Mouse (Mus musculus): ENCODE results near the gene Trpm2. TPM values are rescaled to one million over a fixed set of nuclear protein-coding genes. Genes with fewer than 3 reads are reported as not detected.

Gene Trpm2
- polyA plus RNA-seq (2015; fragmentation: Nextera tagmentation; extraction: Ambion mirVana), result 0.85 and 1.3 TPM in 2 replicates

DNA sequence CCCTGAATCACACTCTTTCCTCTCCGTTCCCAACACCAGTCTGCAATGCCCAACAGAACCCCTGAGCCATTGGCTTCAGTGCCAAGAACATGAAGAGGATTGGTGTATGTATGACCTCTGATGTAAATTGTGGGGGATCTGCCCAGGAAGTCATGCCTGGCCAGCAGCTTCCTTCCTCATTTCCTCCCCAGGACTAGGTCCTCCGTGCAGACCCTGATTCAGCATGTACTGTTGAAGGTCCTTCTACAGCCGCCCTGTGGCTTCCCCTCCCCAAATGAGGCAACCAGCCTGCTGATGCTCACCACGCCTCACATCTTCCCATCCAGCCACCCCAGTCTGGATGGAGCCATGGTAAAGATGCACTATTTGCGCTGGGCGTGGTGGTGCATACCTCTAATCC, at the start of gene Trpm2:
Gene Trpm2, minus strand, starts transcription at position 83 of the 400 bp plus-strand sequence.

GRCm38 (mm10) chr10:78009945-78010293, 39.6 kb upstream of the Trpm2 start, which contains the start of gene Pfkl:
Pfkl (minus strand) TSS chr10:78010083.

GRCm38 (mm10) chr10:77978351-77979350, 8.3 kb upstream of the Trpm2 start, which contains the start of gene 1810043G02Rik:
1810043G02Rik (plus strand) TSS chr10:77978524.

DNA sequence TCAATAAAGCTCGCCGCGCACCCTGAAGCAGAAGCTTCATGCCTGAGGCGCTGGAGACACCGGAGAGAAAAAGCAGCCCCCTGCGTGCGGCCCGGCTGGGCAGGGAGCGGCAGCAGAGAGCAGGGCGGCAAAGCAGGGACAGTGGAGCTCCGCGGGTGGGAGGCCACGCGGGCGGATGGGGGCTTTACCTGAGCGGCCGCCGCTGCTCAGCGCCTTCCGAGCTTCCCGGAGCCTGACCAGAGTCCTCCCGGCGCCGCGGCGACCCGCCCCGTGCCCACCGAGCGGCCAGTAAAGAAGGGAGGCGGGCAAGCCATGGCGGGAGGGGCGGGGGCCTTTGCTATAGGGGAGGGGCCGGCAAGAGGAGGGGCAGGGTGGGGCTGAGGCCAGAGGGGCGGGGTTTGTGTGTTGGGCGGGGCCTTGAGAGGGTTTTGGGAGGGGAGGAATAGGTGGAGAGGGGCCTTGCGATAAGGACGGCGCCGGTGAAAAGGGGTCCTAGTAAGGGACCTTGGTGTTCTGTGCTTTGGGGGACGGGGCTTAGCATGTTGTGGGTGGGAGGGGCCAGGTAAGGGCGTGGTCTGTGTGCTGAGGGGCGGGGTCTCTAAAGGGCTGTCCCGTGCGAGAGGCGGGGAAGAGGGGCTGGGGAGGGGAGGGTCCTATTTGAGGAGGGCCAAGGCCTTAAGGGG, 68.0 kb downstream of the Trpm2 start, which contains the start of gene Lrrc3:
Gene Lrrc3, minus strand, starts transcription at position 326 of the 683 bp plus-strand sequence.

DNA sequence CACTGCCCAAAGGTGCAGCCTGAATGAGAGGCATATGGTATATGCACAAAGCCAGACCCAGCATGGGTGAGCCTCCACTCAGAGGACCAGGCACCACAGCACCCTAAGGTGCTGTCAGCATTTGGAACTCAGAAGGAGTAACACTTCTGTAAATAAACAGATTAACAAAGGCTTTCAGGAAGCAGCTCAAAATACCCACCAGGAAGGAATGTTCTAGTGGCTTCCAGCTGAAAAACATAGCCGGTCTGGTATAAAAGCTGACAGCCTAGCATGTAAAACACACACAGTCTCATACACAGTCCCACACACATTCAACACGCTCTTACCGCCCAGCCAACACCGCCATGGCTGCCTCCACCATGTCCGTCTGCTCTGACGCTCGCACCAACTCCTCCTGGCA, 108.7 kb downstream of the Trpm2 start, which contains the start of gene Gm3285:
Gene Gm3285, plus strand, starts transcription at position 301 of the 400 bp plus-strand sequence.

Other genes starting within 250 kb of the Trpm2 start
- not detected in 2 replicates for gene Krtap12-1, start 250.0 kb downstream of the Trpm2 start, polyA plus RNA-seq (2015; fragmentation: Nextera tagmentation; extraction: Ambion mirVana)
- not detected in 2 replicates for gene Gm10100, start 244.1 kb downstream of the Trpm2 start, polyA plus RNA-seq (2015; fragmentation: Nextera tagmentation; extraction: Ambion mirVana)
- not detected in 2 replicates for gene Gm18596, start 227.9 kb downstream of the Trpm2 start, polyA plus RNA-seq (2015; fragmentation: Nextera tagmentation; extraction: Ambion mirVana)
- gene Gm9736, start 219.2 kb downstream of the Trpm2 start, polyA plus RNA-seq (2015; fragmentation: Nextera tagmentation; extraction: Ambion mirVana), result not detected in 2 replicates
- gene Gm3233, start 210.9 kb downstream of the Trpm2 start, polyA plus RNA-seq (2015; fragmentation: Nextera tagmentation; extraction: Ambion mirVana), result not detected in 2 replicates
- not detected in 2 replicates for gene Gm3238, start 199.2 kb downstream of the Trpm2 start, polyA plus RNA-seq (2015; fragmentation: Nextera tagmentation; extraction: Ambion mirVana)
- gene Gm7138, start 193.6 kb downstream of the Trpm2 start, polyA plus RNA-seq (2015; fragmentation: Nextera tagmentation; extraction: Ambion mirVana), result not detected in 2 replicates
- gene Gm3250, start 188.0 kb downstream of the Trpm2 start, polyA plus RNA-seq (2015; fragmentation: Nextera tagmentation; extraction: Ambion mirVana), result not detected in 2 replicates
- gene Gm7137, start 182.4 kb downstream of the Trpm2 start, polyA plus RNA-seq (2015; fragmentation: Nextera tagmentation; extraction: Ambion mirVana), result not detected in 2 replicates
- gene Gm9639, start 175.5 kb downstream of the Trpm2 start, polyA plus RNA-seq (2015; fragmentation: Nextera tagmentation; extraction: Ambion mirVana), result not detected in 2 replicates
- not detected in 2 replicates for gene Gm19668, start 171.4 kb downstream of the Trpm2 start, polyA plus RNA-seq (2015; fragmentation: Nextera tagmentation; extraction: Ambion mirVana)
- gene Gm9507, start 158.7 kb downstream of the Trpm2 start, polyA plus RNA-seq (2015; fragmentation: Nextera tagmentation; extraction: Ambion mirVana), result not detected in 2 replicates
- gene Gm2696, start 155.9 kb downstream of the Trpm2 start, polyA plus RNA-seq (2015; fragmentation: Nextera tagmentation; extraction: Ambion mirVana), result not detected in 2 replicates
- gene Krtap10-4, start 143.5 kb downstream of the Trpm2 start, polyA plus RNA-seq (2015; fragmentation: Nextera tagmentation; extraction: Ambion mirVana), result not detected in 2 replicates
- gene Krtap10-10, start 134.6 kb downstream of the Trpm2 start, polyA plus RNA-seq (2015; fragmentation: Nextera tagmentation; extraction: Ambion mirVana), result not detected in 2 replicates
- gene Gm36176, start 123.8 kb downstream of the Trpm2 start, polyA plus RNA-seq (2015; fragmentation: Nextera tagmentation; extraction: Ambion mirVana), result not detected in 2 replicates
- not detected in 2 replicates for gene Gm10318, start 117.7 kb downstream of the Trpm2 start, polyA plus RNA-seq (2015; fragmentation: Nextera tagmentation; extraction: Ambion mirVana)
- not detected in 2 replicates for gene Gm3285, start 108.6 kb downstream of the Trpm2 start, polyA plus RNA-seq (2015; fragmentation: Nextera tagmentation; extraction: Ambion mirVana)
- gene Lrrc3, start 68.0 kb downstream of the Trpm2 start, polyA plus RNA-seq (2015; fragmentation: Nextera tagmentation; extraction: Ambion mirVana), result 4.3 and 8.2 TPM in 2 replicates
- gene 1810043G02Rik, start 8.0 kb upstream of the Trpm2 start, polyA plus RNA-seq (2015; fragmentation: Nextera tagmentation; extraction: Ambion mirVana), result 28.7 and 30.4 TPM in 2 replicates
- 31.0 and 54.7 TPM in 2 replicates for gene Pfkl, start 39.5 kb upstream of the Trpm2 start, polyA plus RNA-seq (2015; fragmentation: Nextera tagmentation; extraction: Ambion mirVana)
- 6.2 and 10.3 TPM in 2 replicates for gene Dnmt3l, start 71.4 kb upstream of the Trpm2 start, polyA plus RNA-seq (2015; fragmentation: Nextera tagmentation; extraction: Ambion mirVana)
- gene Aire, start 73.0 kb upstream of the Trpm2 start, polyA plus RNA-seq (2015; fragmentation: Nextera tagmentation; extraction: Ambion mirVana), result 0.07 and 0.08 TPM in 2 replicates
- 4.5 and 5.5 TPM in 2 replicates for gene Icosl, start 98.7 kb upstream of the Trpm2 start, polyA plus RNA-seq (2015; fragmentation: Nextera tagmentation; extraction: Ambion mirVana)
- 48.1 and 80.0 TPM in 2 replicates for gene D10Jhu81e, start 199.2 kb upstream of the Trpm2 start, polyA plus RNA-seq (2015; fragmentation: Nextera tagmentation; extraction: Ambion mirVana)
- gene Pwp2, start 214.6 kb upstream of the Trpm2 start, polyA plus RNA-seq (2015; fragmentation: Nextera tagmentation; extraction: Ambion mirVana), result 6.9 and 9.8 TPM in 2 replicates